Mouse (Mus musculus) spleen, postnatal 4 days (tissue): ENCODE measurements around the gene Gm45140.

Experiments used
- DNase-seq, 2 experiments: peaks; one replicate each; pipeline ENCODE4 v3.0.0; 2022; ENCODE audit warnings: low spot score in 2 of 2

The Gm45140 gene

GRCm38 (mm10) chr6:87802462-87802861, 33.1 kb downstream of the Gm45140 start:
- no peak for DNase-seq

- no peak for DNase-seq
These were observed 36.0 kb downstream of the Gm45140 start for GRCm38 (mm10) chr6:87799576-87799975.

- no peak for DNase-seq
These were observed 38.3 kb downstream of the Gm45140 start for GRCm38 (mm10) chr6:87797321-87797720.

- DNase-seq: no peak
These were observed 39.2 kb downstream of the Gm45140 start for GRCm38 (mm10) chr6:87796251-87796880.

GRCm38 (mm10) chr6:87795385-87796150, 40.0 kb downstream of the Gm45140 start:
- no peak for DNase-seq

GRCm38 (mm10) chr6:87793821-87794510, 41.6 kb downstream of the Gm45140 start:
- no peak for DNase-seq

- DNase-seq: no peak
These were observed 43.8 kb downstream of the Gm45140 start for GRCm38 (mm10) chr6:87791826-87792225.

- peak; percentile 91 to 94 for DNase-seq
These were observed 44.7 kb downstream of the Gm45140 start for GRCm38 (mm10) chr6:87790779-87791480.

- peak in 1 of 2 experiments; percentile 68 for DNase-seq
These were observed 45.8 kb downstream of the Gm45140 start for GRCm38 (mm10) chr6:87789791-87790190.

GRCm38 (mm10) chr6:87788896-87789587, 46.6 kb downstream of the Gm45140 start:
- DNase-seq: peak; percentile 77 to 85

- peak in 1 of 2 experiments; percentile 60 for DNase-seq
These were observed 47.2 kb downstream of the Gm45140 start for GRCm38 (mm10) chr6:87788266-87788895.

- peak in 1 of 2 experiments; percentile 65 for DNase-seq
These were observed 48.3 kb downstream of the Gm45140 start for GRCm38 (mm10) chr6:87787108-87787890.

GRCm38 (mm10) chr6:87786621-87787020, 49.0 kb downstream of the Gm45140 start:
- DNase-seq: no peak

- no peak for DNase-seq
These were observed 51.6 kb downstream of the Gm45140 start for GRCm38 (mm10) chr6:87784033-87784432.

GRCm38 (mm10) chr6:87780546-87781301, 54.9 kb downstream of the Gm45140 start:
- DNase-seq: no peak

GRCm38 (mm10) chr6:87779174-87780165, 56.1 kb downstream of the Gm45140 start:
- peak in 1 of 2 experiments; percentile 67 for DNase-seq

GRCm38 (mm10) chr6:87778294-87779173, 57.1 kb downstream of the Gm45140 start:
- peak; percentile 42 to 69 for DNase-seq
